In the genomic region with DNA sequence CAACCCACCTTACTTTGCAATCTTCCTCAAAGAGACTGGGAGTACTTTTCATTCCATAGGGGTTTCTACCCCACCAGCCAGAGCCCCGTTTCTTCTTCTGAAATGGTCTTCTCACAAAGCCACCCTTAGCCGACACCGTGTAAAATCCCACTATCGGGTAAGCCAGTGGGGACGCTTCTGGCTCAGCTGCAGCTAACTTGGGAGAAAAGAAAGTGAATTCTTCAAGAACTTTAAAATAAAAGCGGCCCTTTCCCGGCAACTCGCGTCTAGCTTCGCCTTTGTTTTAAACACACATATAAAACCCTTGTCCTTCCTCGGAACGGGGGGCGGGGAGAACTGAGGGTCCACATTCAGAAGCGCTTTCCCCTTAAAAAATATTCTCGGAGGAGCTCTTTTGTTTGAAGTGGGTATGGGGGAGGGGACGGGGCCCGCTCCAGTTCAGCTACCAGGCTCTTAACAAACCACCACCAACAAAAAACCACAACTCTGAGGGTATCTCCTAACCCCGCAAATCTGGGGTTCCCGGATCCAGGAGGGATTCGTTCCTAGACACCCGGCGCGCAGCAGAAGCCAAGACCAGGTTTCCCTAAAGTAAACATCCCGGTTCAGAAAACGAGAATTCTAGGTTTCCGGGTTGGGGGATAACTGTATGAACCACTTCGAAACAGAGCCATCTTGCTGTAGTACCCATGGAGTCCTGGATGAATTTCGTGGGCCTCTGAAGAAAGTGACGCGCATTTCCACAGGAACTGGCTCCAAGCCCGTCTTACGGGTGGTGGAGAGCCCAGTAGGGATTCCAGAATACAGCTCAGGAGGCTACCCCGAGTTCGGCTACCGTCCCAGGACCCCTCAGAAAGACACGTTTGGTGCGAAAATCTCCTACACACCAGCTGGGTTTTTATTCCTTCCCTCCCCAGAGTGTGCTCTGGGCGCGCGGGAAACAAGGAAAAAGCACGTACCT, we compare ENCODE assay signal across 8 mouse cellular contexts. TPM values are rescaled to one million over a fixed set of nuclear protein-coding genes. Genes with fewer than 3 reads are reported as not detected.
DNase-seq lines count a peak whose midpoint lies in the region; ATAC-seq and TF ChIP-seq lines count a peak whose summit lies in the region.

No protein-coding gene starts in this region.

- peak overlapping the region; percentile 84 for H3K4me2 ChIP-seq in intestine, embryonic 16.5 days (ENCODE audit: low read depth, low read length)
- H3K4me2 ChIP-seq in liver, embryonic 14.5 days (ENCODE audit: low read depth): peak overlapping the region; percentile 61
- H3K4me2 ChIP-seq in neural tube, embryonic 12.5 days (replicated peaks): peak overlapping the region; percentile 99

- H3K27me3 ChIP-seq in heart, adult 2 months (ENCODE audit: control insufficient read depth, insufficient read depth, low read length): no peaks in the 10 kb centered on the region
- no peaks in the 10 kb centered on the region for H3K27me3 ChIP-seq in intestine, embryonic 16.5 days (replicated peaks; ENCODE audit: control insufficient read depth, insufficient read depth, low read length)
- peaks cover 61% of the 10 kb centered on the region for H3K27me3 ChIP-seq in liver, embryonic 14.5 days (ENCODE audit: control insufficient read depth, insufficient read depth, low read length)
- no peaks in the 10 kb centered on the region for H3K27me3 ChIP-seq in neural tube, embryonic 12.5 days (replicated peaks)

- peak; percentile 10; the same call in 1 of the 2 replicates for TF ChIP-seq CTCF in heart, adult 2 months (IDR thresholded peaks at IDR 0.05)
- no peak for TF ChIP-seq CTCF in liver, embryonic 14.5 days (IDR thresholded peaks at IDR 0.05; ENCODE audit: low read depth)

- DNase-seq in B cell, adult 2 months: peak; percentile 33 to 37
- DNase-seq in R1 (ENCODE audit: low read depth, low spot score): peak; percentile 72
- peak; percentile 79 for DNase-seq in embryo, embryonic 11 days
- DNase-seq in heart, adult 2 months: peak; percentile 80
- no peak for DNase-seq in liver, embryonic 14.5 days (ENCODE audit: low read depth in 3 of 3, low spot score in 3 of 3)
- no peak for DNase-seq in natural killer cell, adult 2 months (ENCODE audit: low spot score in 2 of 2)

- no peaks in the 10 kb centered on the region for H3K36me3 ChIP-seq in heart, adult 2 months (ENCODE audit: control insufficient read depth, insufficient read depth, low read length)
- no peaks in the 10 kb centered on the region for H3K36me3 ChIP-seq in intestine, embryonic 16.5 days (ENCODE audit: control insufficient read depth, insufficient read depth, low read length)
- no peaks in the 10 kb centered on the region for H3K36me3 ChIP-seq in liver, embryonic 14.5 days (replicated peaks; ENCODE audit: control insufficient read depth, insufficient read depth, low read depth)
- peaks cover 8% of the 10 kb centered on the region; the same call in 1 of the 2 replicates for H3K36me3 ChIP-seq in neural tube, embryonic 12.5 days

- WGBS in heart, adult 2 months: under 1% methylated on average over 41 of the region's 41 CpGs
- under 1% methylated on average over 41 of the region's 41 CpGs for WGBS in intestine, embryonic 16.5 days
- under 1% methylated on average over 41 of the region's 41 CpGs for WGBS in liver, embryonic 14.5 days (ENCODE audit: insufficient replicate concordance)
- under 1% methylated on average over 41 of the region's 41 CpGs for WGBS in neural tube, embryonic 12.5 days

- H3K4me1 ChIP-seq in heart, adult 2 months (ENCODE audit: control insufficient read depth, insufficient read depth, low read length): peaks cover 10% of the 10 kb centered on the region
- peaks cover 40% of the 10 kb centered on the region for H3K4me1 ChIP-seq in intestine, embryonic 16.5 days (ENCODE audit: control insufficient read depth, insufficient read depth, low read length)
- H3K4me1 ChIP-seq in liver, embryonic 14.5 days (replicated peaks; ENCODE audit: control insufficient read depth in 2 of 2, insufficient read depth in 2 of 2, low read length in 1 of 2): peaks cover 0 to 14% of the 10 kb centered on the region in 2 experiments; a peak in 2 of 4 replicates
- peaks cover 43% of the 10 kb centered on the region for H3K4me1 ChIP-seq in neural tube, embryonic 12.5 days

- H3K9me3 ChIP-seq in intestine, embryonic 16.5 days (ENCODE audit: control insufficient read depth, low read length): no peaks in the 10 kb centered on the region
- no peaks in the 10 kb centered on the region for H3K9me3 ChIP-seq in liver, embryonic 14.5 days (ENCODE audit: control insufficient read depth, low read length)
- H3K9me3 ChIP-seq in neural tube, embryonic 12.5 days: no peaks in the 10 kb centered on the region

- no peaks in the 10 kb centered on the region for H3K79me2 ChIP-seq in heart, adult 2 months (replicated peaks; ENCODE audit: control insufficient read depth, insufficient read depth, low read length)

- no peak for ATAC-seq in intestine, embryonic 16.5 days
- ATAC-seq in liver, embryonic 14.5 days (ENCODE audit: insufficient read depth): no peak
- ATAC-seq in neural tube, embryonic 12.5 days (ENCODE audit: low FRiP score, low read depth): no peak

- 0 out of 2 replicates have a peak, but pooled peaks have one; percentile 9 for TF ChIP-seq EP300 in heart, adult 2 months (IDR thresholded peaks at IDR 0.05; ENCODE audit: insufficient read depth, low read depth, low read length)
- TF ChIP-seq EP300 in liver, embryonic 14.5 days (IDR thresholded peaks at IDR 0.05; ENCODE audit: low read depth): no peak

- intact Hi-C loops in heart, adult 2 months (cut with DNase I): loop anchor here (1.0 to 5.0 kb wide), 4 partner anchors 38 to 164 kb away; a partner anchor contains a TSS

- TF ChIP-seq POLR2A in heart, adult 2 months (IDR thresholded peaks at IDR 0.05; ENCODE audit: insufficient read depth, low read depth, low read length): no peak

- peak overlapping the region; percentile 96 for H3K9ac ChIP-seq in heart, adult 2 months (ENCODE audit: low read depth, low read length)
- peak overlapping the region; percentile 98 for H3K9ac ChIP-seq in intestine, embryonic 16.5 days (ENCODE audit: low read depth, low read length)
- H3K9ac ChIP-seq in liver, embryonic 14.5 days (replicated peaks): peak overlapping the region; percentile 45
- H3K9ac ChIP-seq in neural tube, embryonic 12.5 days: peak overlapping the region; percentile 99

- peak overlapping the region; percentile 92 for H3K4me3 ChIP-seq in heart, adult 2 months
- H3K4me3 ChIP-seq in intestine, embryonic 16.5 days (ENCODE audit: low read length): peak overlapping the region; percentile 91
- H3K4me3 ChIP-seq in liver, embryonic 14.5 days (ENCODE audit: insufficient read depth in 1 of 2, low read depth in 2 of 2, low read length in 2 of 2): peak overlapping the region; percentile 59 to 60
- peak overlapping the region; percentile 90 for H3K4me3 ChIP-seq in neural tube, embryonic 12.5 days

- peak overlapping the region; percentile 99 for H3K27ac ChIP-seq in heart, adult 2 months
- H3K27ac ChIP-seq in intestine, embryonic 16.5 days (ENCODE audit: low read length): peak overlapping the region; percentile 98
- H3K27ac ChIP-seq in liver, embryonic 14.5 days: no peak overlapping the region
- H3K27ac ChIP-seq in neural tube, embryonic 12.5 days: peak overlapping the region; percentile 96

RNA-seq across cellular contexts. Expression of a gene that starts 37.6 kb away (rescaled TPM):
- 10 to 100 TPM; 83.1 to 89.6 TPM for total RNA-seq in heart, adult 2 months (2021)
- polyA plus RNA-seq in heart, adult 2 months (2012; rRNA removed): 84.5 and 128 TPM in 2 replicates
- 84.6 and 91.4 TPM in 2 replicates for polyA plus RNA-seq in intestine, embryonic 16.5 days (2015; fragmentation: Nextera tagmentation; extraction: Ambion mirVana)
- 15.9 and 21.0 TPM in 2 replicates for polyA plus RNA-seq in liver, embryonic 14.5 days (2012; rRNA removed)
- polyA plus RNA-seq in liver, embryonic 14.5 days (2014; fragmentation: Nextera tagmentation; extraction: Ambion mirVana): 21.8 and 23.3 TPM in 2 replicates
- polyA plus RNA-seq in neural tube, embryonic 12.5 days (2016; fragmentation: Nextera tagmentation; extraction: Ambion mirVana): 119 and 121 TPM in 2 replicates

RNA-seq across cellular contexts. Expression of a gene that starts 44.0 kb away (rescaled TPM):
- 1 to 10 TPM; 5.4 to 9.7 TPM for total RNA-seq in heart, adult 2 months (2021)
- 5.9 and 6.4 TPM in 2 replicates for polyA plus RNA-seq in heart, adult 2 months (2012; rRNA removed)
- polyA plus RNA-seq in intestine, embryonic 16.5 days (2015; fragmentation: Nextera tagmentation; extraction: Ambion mirVana): 4.9 and 5.7 TPM in 2 replicates
- 1.5 and 1.6 TPM in 2 replicates for polyA plus RNA-seq in liver, embryonic 14.5 days (2012; rRNA removed)
- polyA plus RNA-seq in liver, embryonic 14.5 days (2014; fragmentation: Nextera tagmentation; extraction: Ambion mirVana): 0.75 and 1.2 TPM in 2 replicates
- polyA plus RNA-seq in neural tube, embryonic 12.5 days (2016; fragmentation: Nextera tagmentation; extraction: Ambion mirVana): 21.6 and 22.8 TPM in 2 replicates

Comparison
In these comparisons a context has a peak if more than half of its experiments do, and no peak if none do; other contexts are left out.
1. DNase-seq: peak in B cell, adult 2 months (2 of 2), R1 (single experiment), embryo, embryonic 11 days (single experiment) and heart, adult 2 months (2 of 2); none in liver, embryonic 14.5 days (0 of 3) and natural killer cell, adult 2 months (0 of 2).
2. H3K9ac ChIP-seq: peak in every context shown above with its lines; median percentile 99 in neural tube, embryonic 12.5 days; 98 in intestine, embryonic 16.5 days; 96 in heart, adult 2 months; 45 in liver, embryonic 14.5 days.
3. Peak in every context shown above with its lines, with median percentiles within 50 percentile points of each other: H3K4me3 ChIP-seq and H3K4me2 ChIP-seq.